Mouse (Mus musculus) heart, postnatal 14 days (tissue): ENCODE data around the gene Crybb1. TPM values are rescaled to one million over a fixed set of nuclear protein-coding genes. Genes with fewer than 3 reads are reported as not detected.

Experiments used
- DNase-seq, 2 experiments: peaks; one replicate each; pipeline ENCODE4 v3.0.0; 2021 to 2022
- intact Hi-C: fragments of 180-260 bp; cut with DNase I; formaldehyde crosslinking; loops from one replicate; pipeline ENCODE4 v1.15.1; 2025
- total RNA-seq, 2 experiments: library from RNA; stranded (reverse); gene quantifications; 2 replicates each; pipeline ENCODE4 v1.2.3; 2021

Gene Crybb1
- total RNA-seq, 2 experiments from 2014 or later = 1.4 to 1.9 TPM

DNA sequence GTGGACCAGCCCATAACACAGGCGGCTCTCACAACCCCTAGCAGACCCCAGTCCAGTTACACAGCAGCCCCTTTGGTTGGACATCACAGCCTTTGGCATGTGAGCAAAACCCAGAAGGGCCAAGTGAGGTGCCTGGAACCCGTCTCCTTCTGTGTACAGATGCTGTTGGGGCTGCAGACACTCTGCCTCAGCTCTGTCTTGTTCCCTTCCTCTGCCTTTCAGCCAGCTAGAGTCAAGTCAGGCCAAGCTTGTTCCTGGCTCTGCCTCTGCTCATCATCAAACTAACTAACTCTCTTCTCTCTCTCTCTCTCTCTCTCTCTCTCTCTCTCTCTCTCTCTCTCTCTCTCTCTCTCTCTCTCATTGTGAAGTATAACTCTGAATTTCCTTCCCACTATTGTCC is 19.0 kb upstream of the Crybb1 start:
- no peak for DNase-seq
- intact Hi-C loops = no loop called here

DNA sequence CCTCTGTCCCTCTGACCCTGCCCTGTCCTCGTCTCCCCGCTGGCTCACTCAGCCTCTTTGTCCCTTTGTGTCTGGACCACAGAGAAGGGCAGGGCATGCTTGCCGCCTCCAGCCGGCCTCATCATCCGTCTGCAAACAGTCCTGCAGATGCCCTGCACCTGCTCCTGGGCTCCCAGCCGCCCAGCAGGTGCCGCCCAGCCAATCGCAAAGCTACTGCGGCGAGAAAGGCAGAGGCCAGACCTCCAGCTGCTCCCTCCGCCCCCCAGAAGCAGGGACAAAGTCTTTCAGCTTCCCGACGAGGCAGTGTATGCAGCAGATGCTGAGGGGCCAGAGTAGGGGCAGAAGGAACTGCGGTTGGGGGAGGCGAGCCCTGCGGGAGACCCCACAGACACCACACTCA is 18.2 kb upstream of the Crybb1 start:
- intact Hi-C loops = no loop called here
- DNase-seq = no peak

DNA sequence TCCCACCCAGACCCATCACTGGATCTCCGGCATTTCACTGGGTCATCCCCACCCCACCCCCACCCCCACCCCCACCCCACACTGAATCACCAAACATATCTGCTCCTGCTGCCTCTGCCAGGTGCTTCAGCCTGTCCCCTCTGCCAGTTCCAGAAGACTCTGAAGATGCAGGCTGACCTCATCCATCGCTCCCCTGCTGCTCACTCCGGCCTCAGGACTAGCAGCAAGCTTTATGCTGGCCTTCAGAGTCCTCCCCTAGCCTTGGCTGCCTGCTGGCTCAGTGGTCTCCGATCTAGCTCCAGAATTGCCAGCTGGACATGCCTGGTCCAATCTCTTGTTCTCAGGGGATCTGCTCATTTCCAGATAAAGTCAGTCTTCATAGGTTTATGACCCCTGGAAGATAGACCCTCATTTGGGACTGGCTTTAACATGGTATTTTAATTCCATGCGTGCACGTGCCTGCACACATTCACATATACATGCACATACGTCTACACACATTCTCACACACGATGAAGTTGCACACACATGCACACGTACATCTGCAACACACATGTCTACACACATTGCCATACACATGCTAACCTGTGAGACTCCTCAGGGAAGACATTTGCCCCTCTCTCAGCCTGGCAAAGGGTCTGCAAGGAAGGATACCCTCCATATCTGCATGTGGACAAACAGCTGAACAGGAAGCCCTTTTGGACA is 17.6 kb upstream of the Crybb1 start:
- intact Hi-C loops = no loop called here
- no peak for DNase-seq

DNA sequence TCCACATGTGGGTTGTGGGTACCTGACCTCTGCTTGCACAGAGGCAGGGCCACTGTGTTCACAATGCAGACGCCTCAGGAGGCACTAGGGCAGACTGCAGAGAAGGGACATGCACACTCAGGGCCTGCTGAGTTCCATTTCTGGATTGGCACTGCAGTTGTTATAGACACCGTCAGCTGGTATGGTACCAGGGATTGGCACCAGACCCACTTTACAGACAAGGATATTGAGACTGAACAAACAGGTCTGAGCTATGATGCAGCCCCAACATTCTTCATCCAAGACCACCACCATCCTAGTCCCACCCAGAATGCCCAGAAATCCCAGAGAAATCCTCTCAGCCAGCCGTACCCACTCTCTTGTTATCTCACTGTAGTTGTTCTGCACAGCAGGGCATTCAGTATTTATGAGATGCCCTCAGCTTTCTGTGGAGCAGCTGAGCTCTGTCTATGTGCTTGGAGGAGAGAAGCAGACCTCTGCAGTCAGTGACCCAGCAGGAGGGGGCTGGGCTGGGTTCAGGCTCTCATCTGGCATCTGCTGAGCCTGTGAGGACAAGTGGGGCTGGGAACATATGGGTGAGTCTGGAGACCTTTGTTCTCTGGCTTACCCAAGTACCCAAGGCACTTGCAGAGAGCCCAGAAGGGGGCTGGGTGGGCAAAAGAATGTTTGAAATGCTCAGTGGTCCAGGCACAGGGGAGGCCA is 16.7 kb upstream of the Crybb1 start:
- no peak for DNase-seq
- intact Hi-C loops = no loop called here

DNA sequence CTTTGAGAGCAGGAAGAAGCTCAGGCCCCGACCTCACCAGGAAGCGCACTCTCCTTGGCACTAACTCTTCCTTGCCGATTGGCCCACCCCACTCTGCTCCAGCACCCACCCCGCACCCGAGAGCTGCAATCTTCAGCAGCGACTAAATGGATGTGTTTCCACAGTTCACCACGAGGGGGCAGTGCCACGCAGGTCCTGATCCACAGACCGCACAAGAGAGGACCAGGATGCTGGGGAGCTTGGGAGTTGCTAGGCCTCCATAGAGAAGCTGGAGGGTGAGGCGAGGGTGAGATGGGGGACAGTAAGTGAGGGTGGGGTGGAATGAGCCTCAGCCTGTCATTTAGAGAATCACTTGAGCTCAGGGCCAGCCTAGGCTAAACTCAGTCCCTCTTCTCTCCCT is 14.9 kb upstream of the Crybb1 start:
- peak; percentile 89 to 94 for DNase-seq

DNA sequence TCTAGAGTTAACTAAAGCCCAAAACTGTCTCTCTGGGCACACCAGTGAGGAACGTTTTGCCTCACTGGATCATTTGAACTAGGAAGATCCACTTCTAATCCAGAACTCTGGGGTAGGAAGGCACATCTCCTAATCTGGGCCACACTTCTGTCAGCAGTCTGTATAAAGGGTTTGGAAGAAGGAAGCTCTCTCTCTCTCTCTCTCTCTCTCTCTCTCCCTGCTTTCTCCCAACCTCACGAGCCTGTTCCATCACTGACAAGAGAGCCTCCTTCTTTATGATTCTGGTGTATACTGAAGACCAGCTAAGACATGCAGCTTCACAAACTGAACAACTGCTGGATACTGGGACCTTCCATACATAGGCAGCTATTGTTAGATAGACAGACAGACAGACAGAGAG is 13.8 kb upstream of the Crybb1 start:
- intact Hi-C loops = loop anchor here (2.0 kb wide), 2 partner anchors 35 to 85 kb away; partner anchors contain the start of genes Tfip11 and Tpst2
- DNase-seq = no peak

More for the DNA sequence above, 14.9 kb upstream of the Crybb1 start:
- intact Hi-C loops = loop anchor here (1.0 to 2.0 kb wide), 3 partner anchors 86 to 187 kb away; partner anchors contain the start of gene Tfip11

DNA sequence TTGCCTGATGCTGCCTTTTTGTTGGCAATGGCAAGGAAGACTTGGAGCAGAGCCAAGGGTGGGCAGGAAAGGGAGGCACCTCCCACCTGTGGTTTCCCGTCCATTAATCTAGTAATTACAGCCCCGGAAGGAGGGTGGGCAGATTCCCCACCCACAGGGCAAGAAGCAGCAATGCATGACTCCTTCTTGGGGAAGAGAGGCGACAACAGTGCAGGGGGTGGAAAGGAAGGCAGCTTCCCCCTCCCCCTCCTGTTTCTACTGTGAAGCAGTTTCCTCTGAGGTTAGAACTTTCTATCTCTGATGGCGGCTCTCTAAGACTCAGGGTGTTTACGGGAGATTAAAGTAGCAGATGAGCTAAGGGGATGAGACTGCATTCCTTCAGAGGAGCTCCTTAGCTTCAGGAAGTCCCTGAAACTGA is 13.2 kb upstream of the Crybb1 start:
- intact Hi-C loops = loop anchor here (2.0 kb wide), 1 partner anchor 34 kb away; the partner anchor contains the start of gene Tpst2

DNA sequence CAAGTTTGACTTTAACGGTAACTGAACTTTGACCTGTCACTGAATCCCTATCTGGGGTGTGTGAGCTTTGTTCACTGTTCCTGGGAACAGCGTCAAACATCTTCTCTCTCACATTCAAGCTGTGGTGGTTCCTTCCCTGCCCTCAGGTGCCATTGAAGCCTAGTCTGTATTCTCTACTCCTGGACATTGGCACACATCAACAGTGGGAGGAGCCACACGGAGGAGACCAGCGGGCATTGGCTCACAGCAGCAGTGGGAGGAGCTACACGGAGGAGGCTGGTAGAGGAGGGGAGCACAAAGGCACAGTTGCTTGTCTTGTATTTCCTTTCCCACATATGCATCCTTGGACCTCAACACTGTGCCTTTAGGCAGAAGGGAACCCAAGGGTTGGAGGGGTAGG is 12.6 kb upstream of the Crybb1 start:
- no peak for DNase-seq
- intact Hi-C loops = loop anchor here (2.0 kb wide), 1 partner anchor 34 kb away; the partner anchor contains the start of gene Tpst2

More for the DNA sequence above, 13.2 kb upstream of the Crybb1 start:
- peak; percentile 51 to 56 for DNase-seq

DNA sequence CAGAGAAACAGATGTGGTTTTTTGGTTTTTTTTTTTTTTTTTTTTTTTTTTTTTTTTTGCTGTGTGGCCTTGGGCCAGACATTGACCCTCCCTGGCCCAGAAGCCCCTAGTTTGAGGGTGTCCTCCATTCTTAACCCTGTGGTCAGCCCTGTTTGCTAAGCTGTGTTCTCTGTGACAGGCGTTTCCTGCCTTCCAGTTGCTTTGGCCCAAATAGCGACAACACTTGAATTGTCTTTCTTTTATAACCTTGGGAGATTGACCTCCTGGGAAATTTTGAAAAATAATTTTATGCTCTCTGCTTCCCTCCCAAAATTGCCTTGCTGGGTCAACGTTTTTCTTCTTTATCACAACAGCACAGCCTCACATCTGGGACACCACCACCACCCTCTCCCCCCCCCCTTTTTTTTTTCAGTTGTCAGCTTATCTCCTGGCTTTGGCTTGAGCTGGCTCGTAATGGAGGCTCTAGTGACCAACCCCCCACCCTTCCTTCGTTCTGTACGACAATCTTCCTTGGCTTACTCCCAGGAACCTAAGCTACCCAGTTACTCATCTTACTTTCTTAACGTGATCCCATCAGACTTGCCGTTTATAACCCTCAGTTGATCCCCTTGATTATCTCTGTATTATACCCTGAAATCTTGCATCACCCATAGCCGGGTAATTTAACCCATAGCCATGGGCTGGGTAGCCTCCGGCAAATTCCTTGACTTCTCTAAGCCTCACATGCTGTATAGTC is 11.9 kb upstream of the Crybb1 start:
- DNase-seq = no peak
- intact Hi-C loops = loop anchor here (2.0 kb wide), 1 partner anchor 33 kb away; the partner anchor contains the start of gene Tpst2

DNA sequence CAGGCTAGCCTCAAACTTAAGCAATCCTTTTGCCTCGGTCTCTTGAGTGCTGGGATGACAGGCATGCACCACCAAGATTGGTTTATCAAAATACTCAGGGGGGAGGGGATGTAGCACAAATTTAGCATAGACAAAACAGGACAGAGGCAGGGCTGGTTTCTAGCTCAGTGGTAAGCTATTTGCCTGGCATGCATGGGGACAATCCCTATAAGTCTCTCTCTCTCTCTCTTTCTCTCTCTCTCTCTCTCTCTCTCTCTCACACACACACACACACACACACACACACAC is 11.4 kb upstream of the Crybb1 start:
- no peak for DNase-seq
- intact Hi-C loops = no loop called here

DNA sequence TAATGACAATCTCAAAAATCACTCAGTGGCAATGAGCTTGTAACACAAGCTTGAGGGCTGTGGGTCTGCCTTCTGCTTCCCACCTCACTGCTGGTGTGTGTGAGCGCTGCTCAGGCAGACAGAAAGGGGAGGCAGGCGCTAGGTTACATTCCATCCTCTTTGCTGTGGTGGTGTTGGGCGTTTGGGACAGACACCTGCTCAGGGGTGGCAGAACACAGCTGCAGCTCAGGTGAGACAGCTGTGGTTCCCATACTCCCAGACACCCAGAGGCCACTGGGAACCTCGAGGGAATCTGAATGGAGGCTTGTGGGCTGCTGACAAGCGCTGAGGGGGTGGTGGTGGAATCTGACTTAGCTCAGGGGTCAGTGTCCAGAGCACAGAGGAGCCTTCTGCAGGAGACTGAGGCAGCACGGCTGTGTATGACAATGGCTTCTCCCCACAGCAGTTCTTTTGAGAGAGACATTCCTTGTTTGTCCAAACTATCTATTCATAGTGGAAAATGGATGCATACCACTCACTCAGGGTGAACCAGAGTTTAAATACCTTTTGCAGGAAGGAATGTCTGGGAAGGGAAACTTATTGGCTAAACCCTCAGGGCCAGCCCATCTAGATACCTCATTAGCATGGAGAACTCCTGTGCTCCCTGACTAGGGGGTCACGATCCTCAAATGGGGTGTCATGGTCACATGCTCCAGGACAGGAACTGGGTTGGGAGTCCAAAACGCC is 10.6 kb upstream of the Crybb1 start:
- no peak for DNase-seq
- intact Hi-C loops = no loop called here

DNA sequence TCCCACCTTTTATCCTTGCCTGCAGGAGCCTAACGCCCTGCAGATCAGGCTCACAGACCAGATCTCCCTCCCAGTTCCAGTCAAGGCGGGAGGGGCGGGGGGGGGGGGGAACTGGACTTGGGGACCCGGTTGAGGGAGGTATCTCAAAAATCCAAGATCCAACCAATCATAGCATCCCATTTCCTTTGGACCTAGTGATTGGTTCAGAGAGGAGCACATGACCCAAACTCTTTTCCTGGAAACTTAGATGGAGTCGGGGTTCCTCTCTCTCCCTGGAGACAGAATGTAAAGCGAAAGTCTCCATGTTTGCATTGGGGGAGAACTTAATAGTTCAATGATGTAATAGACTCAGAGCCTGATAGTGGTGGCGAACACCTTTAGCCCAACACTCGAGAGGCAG is 8.2 kb upstream of the Crybb1 start:
- DNase-seq = no peak
- intact Hi-C loops = no loop called here

DNA sequence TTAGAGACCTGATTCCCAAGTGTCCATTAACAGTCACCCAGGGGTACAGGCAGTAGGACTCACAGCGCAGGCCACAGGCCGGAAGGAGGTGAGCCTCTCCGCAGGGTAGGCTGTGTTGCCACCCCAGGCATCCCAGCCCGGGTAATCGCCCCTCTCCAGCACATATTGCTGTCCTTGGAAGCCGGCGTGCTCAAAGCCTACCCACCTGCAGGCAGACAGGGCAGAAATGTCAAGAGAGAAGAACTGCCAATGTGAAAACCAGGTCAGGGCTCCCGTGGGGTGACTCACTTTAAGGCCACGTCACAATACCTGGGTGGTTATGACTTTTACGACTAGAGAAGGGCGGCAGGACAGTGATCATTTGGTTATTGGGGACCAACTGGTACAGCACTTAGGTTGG is 6.5 kb upstream of the Crybb1 start:
- intact Hi-C loops = no loop called here
- no peak for DNase-seq

DNA sequence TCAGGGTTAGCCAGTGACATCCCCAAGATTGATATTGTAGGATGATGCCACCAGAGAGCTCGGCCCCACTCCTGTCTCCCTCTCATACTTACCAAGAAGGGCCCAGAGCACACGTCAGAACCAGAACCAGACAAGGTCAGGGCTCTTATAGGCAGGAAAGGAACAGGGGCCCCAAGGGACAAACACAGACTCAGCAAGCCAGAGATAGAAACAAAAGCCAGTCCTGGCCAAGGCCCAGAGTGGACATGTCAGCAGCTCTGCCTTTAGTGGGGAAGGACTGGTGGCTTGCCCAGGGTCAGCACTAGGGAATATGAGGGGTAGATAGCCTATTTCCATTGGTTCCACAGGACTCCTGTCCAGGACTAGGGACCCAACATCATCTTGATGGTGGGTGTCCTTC is 3.2 kb upstream of the Crybb1 start, which contains the start of gene Cryba4:
Gene Cryba4 (minus strand): TSS at position 119 of the 400 bp plus-strand sequence.
- intact Hi-C loops = no loop called here
- DNase-seq = peak; percentile 55 to 67

DNA sequence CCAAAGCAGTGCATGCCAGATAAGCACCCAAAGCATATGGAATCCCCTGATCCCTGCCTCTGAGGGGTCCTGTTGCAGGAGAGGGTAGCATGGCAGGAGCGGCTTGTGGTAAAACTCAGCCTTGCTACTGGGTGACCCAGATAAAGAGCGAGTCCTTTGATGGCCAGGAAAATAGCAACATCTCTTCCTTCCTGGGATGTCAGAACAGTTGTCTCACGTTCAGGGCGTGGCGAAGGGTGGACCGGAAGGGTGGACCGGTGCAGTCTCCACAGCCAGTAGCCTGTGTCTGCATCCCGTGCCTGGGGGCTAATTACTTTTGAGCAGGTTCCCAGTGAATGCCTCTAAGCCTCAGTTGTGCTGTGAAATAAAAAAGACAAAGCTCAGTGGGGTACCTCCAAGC is 2.4 kb upstream of the Crybb1 start:
- intact Hi-C loops = no loop called here
- no peak for DNase-seq

DNA sequence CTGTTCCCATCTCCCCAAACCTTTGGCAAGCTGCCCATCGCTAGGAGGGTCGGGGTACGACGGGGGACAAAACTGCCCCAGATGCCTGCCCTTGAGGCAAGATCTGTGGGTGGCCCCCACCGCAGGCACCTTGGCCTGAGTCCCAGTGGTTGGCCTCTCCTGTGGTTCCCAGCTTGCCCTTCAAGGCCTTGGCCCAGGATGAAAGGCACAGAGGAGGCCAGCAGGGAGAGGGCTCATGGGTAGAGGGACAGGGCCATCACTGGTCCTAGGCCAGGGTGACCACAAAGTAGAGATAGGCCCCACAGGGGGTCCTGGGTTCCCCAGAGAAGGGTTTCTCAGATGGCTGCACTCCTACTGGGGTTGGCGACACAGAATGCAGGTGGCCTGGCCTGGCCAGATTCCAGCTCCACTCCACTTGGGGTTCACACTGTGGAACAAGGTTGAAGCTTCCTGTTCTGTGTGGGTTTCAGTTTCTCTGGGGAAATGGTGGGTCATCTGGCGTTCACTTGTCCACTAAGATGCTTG is 1.3 kb upstream of the Crybb1 start:
- intact Hi-C loops = no loop called here
- DNase-seq = peak; percentile 64 to 77

DNA sequence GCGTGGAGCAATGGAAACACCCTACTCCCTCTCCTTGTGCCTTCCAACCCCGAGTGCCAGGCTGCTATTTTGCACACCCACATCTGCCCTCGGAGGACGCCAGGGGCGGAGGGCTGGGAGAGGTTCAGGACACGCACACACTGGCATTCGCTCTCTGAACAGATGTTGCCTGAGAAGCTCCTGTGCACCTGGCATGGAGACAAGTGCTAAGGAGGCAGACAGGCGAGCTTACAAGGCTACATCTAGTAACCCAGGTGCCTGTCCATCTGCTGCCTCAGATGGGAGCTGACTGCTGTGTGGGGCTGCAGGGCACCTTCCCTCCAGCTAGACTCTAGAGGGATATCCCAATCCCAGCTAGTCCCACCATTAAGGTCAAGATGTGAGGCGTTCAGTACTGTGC is 842 bp downstream of the Crybb1 start:
- intact Hi-C loops = loop anchor here (2.0 kb wide), 1 partner anchor 18 kb away; no protein-coding TSS in a partner anchor
- DNase-seq = no peak

DNA sequence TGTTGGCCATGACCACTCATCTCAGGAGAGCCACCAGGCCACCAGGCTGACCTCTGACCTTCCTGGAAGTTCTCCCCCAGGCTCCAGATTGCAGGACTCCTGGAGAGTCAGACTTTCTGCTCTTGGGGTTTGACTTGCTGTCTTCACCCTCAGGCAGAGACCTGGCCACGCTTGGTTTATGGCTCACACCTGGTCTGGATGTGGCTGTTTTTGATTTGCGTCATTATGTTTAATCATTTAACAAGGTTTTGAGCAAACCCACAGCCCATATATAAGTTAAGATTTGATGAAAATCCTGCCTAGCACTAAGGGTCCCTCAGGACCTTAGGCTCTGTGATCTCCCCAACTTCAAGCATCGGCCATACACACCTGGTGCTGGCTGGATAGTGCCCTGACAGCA is 2.3 kb downstream of the Crybb1 start:
- no peak for DNase-seq
- intact Hi-C loops = loop anchor here (2.0 kb wide), 1 partner anchor 17 kb away; no protein-coding TSS in a partner anchor

DNA sequence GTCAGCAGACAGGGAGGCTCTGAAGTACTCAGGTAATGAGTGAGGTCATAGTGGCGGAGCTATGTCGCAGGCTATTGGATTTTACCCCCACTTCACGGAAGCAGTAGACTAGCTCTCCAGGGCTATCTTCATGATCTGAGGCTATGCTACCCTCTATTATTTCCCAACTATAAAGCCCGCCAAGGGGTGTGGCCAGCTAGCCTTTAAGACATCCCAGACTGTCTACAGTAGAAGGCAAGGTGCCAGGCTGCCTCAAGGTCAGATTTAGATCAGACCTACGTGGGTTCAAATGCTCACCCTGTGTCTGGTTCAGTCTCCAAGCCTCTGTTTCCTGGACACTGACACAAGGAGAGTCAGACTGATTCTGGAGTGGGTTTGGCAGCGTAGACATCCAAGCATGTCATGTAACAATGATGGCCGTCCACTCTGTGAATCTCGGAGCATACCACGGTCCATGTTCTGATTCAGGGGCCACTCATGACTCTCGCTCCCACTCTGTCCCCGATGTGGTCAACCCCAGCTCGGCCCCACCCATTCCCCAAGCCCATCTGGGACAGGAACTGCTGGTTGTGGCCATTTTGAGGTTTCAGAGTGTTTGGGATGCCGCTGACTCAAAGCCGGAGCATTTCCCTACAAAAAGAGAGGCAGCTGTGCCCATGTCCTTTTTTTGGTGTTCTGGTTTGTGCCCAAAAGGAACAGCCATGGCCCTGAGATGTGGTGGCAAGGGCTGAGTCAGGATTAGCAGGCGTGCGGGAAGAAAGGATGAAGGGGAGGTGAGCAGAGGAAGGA is 4.4 kb downstream of the Crybb1 start:
- intact Hi-C loops = no loop called here

More for the DNA sequence above, 4.4 kb downstream of the Crybb1 start:
- no peak for DNase-seq
